ENCODE assay signal across 12 mouse cellular contexts in genomic region chr15:10276386-10276785, GRCm38 (mm10).
"Had no signal": no experiment of that assay in that cellular context is flagged by ENCODE, and none has a peak within 500 bp of the region (broad histone marks: within the 10 kb centered on the region; RNA-seq: fewer than 3 reads in every experiment).

No protein-coding gene starts in this region.

- DNase-seq: lung, embryonic 14.5 days; lung, postnatal 10 days; lung, postnatal 4 days; midbrain, embryonic 14.5 days; retina, postnatal 1 day; right cerebral cortex, adult 18-20 months; right cerebral cortex, postnatal 25 days; right cerebral cortex, postnatal 4 days; spleen, adult 18-20 months; thymus, adult 18-20 months; thymus, postnatal 14 days; thymus, postnatal 36 days had no signal
